Mouse (Mus musculus) cerebellum, postnatal 4 days (tissue): ENCODE data around the gene Pcyt1b.

Source experiments
- DNase-seq, 2 experiments: peaks; one replicate each; pipeline ENCODE4 v3.0.0; 2022; ENCODE audit warnings: low spot score in 2 of 2, mixed read lengths in 1 of 2

Gene Pcyt1b

GRCm38 (mm10) chrX:93732975-93733748 lies 78.5 kb downstream of the Pcyt1b start:
- no peak for DNase-seq

- DNase-seq: no peak
These were observed 94.5 kb downstream of the Pcyt1b start for GRCm38 (mm10) chrX:93749165-93749564.

- no peak for DNase-seq
These were observed 95.9 kb downstream of the Pcyt1b start for GRCm38 (mm10) chrX:93750566-93750965.

GRCm38 (mm10) chrX:93755210-93755842 lies 100.7 kb downstream of the Pcyt1b start:
- no peak for DNase-seq

GRCm38 (mm10) chrX:93756867-93757455 lies 102.3 kb downstream of the Pcyt1b start:
- no peak for DNase-seq

- no peak for DNase-seq
These were observed 106.1 kb downstream of the Pcyt1b start for GRCm38 (mm10) chrX:93760770-93761169.

- DNase-seq: no peak
These were observed 134.9 kb downstream of the Pcyt1b start for GRCm38 (mm10) chrX:93789562-93789961.

GRCm38 (mm10) chrX:93793168-93793567 lies 138.5 kb downstream of the Pcyt1b start:
- DNase-seq: peak in 1 of 2 experiments; percentile 39
